Mouse (Mus musculus): ENCODE results near the gene Pomgnt1.
A peak's percentile ranks its signal among the peaks of the same experiment; 100 is the strongest.

Pomgnt1 gene

GRCm38 (mm10) chr4:116123602-116124519 lies at the start of gene Pomgnt1, which contains the start of gene Rad54l:
Gene Pomgnt1, plus strand, starts transcription at chr4:116123840.
Gene Rad54l, minus strand, starts transcription at chr4:116123690.
- DNase-seq, result peak; percentile 76

GRCm38 (mm10) chr4:116074145-116074675 lies 49.4 kb upstream of the Pomgnt1 start:
- DNase-seq, result no peak

DNA sequence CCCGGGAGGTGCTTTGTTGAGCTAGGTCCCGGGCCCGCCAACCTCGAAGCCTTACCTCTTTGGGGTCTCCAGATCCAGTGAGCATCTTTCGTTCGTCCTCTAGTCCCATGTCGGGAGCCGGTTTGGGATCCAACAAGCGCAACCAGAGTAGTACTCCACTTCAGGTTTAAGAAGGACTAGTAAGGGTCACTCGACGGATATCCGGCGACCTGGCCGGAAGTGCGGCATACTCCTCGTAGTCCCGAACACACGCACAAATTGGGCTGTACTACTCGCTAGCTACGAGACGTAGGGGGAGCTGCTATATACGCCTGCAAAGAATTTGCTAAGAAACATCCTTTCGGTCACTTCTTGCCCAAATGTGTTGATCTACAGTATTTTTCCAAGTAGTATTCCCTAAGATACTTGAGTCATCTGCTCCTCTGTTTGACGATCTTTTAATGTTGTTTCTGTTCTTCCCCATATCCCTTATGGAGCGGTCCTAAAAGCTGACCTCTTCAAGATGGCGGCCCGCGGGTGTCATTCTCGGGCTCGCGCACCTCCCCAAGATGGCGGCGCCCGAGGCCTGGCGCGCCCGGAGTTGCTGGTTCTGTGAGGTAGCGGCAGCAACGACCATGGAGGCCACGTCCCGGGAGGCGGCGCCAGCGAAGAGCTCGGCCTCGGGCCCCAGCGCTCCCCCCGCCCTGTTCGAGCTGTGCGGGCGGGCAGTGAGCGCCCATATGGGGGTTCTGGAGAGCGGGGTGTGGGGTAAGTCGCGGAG lies 48.6 kb upstream of the Pomgnt1 start, which contains the start of the genes Uqcrh and Lrrc41:
Gene Uqcrh, minus strand, starts transcription at position 211 of the 760 bp plus-strand sequence.
Gene Lrrc41, plus strand, starts transcription at position 409 of the 760 bp plus-strand sequence.
- peak; percentile 96 for DNase-seq

DNA sequence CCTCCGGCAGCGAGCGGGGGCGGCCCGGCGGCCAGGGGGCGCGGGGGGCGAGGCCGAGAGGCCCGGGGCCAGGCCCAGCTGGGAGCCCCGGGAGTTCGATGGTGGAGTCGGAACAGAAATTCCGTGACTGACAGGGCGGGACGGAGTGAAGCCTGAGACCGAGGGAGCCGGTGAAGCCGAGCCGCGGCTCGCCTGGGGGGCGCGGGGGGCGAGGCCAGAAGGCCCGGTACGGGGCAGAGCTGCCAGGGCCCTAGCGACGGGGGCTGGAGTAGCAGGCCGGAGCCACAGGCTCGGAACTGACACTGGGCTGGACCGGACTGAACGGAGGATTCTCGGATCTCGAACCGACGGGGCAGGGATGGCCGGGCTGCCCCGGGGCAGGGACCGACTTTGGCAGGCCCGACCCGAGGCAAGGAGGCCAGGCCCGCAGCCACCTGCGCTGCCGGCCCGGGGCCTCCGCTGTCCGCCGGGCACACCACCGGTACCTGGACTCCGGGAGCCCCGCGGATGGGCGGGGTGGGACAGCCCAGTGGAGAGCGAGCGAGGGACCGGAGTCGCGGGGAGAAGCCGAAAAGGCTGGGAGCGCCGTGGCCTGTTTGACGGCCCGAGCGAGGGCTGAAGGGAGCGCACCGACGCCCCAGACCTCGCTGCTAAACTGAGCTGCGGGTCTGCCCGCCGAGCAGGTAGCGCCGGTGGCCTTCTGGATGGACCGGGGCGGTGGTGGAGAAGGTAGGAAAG lies 47.8 kb upstream of the Pomgnt1 start:
- peak; percentile 81 for DNase-seq

DNA sequence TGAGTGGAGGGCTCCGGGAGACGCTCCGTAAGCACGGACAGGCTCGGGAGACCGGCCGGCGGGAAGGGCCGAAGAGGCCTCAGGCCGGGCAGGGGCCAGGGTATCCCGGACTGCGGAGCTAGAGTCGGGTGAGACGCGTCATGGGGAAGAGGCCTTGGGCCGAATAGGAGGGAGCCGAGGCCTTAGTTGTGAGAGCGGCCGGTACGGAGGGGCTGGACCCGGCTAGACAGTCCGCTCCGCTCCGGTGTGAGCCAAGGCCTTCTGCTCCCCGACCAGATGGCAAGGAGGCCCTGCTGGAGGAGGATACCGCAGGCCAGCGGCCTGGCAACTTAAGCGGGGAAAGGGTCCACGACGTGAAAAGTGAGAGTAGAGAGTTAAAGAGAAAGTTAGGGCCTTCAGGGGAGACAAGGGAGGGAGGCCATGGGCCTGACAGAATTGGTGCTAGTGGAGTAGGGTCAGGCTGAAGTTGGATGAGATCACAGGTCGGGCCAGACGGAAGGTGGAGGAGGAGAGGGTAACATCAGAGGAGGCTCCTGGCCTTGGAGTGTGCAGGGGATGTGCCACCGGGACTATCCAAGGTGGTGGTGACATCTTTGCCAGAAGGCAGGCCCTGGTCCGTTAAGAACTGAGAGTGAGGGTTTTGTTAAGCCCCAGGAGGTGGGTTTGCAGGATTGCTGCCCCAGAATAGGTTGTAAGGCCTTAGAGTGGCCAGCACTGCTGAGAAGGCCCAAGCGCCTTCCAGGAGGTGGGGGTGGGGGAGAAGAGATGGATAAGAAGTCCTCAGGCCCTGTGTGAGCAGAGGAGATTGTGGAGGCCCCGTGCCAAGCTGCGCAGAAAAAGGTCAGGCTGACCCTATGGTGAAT lies 47.0 kb upstream of the Pomgnt1 start:
- DNase-seq, result peak; percentile 65

GRCm38 (mm10) chr4:116077240-116078095 lies 46.2 kb upstream of the Pomgnt1 start:
- DNase-seq, result peak; percentile 15

GRCm38 (mm10) chr4:116088510-116089249 lies 35.0 kb upstream of the Pomgnt1 start:
- DNase-seq, result no peak

DNA sequence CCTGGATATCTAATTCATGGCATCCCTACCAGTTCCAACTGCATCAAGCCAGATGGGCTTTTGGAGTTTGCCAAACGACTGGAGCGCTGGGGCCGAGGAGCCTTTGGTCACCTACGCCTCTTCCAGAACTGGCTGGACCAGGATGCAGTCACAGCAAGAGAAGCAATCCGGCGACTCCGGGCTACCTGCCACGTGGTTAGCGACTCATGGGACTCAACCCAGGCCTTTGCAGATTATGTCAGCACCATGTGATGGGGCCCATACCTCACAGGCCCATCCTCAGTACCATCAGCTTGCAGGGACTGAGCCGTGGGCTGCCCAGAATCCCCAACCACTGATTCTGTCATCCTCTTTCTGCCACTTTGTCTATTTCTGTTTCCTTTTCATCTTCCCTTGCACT lies 27.3 kb upstream of the Pomgnt1 start:
- no peak for DNase-seq

DNA sequence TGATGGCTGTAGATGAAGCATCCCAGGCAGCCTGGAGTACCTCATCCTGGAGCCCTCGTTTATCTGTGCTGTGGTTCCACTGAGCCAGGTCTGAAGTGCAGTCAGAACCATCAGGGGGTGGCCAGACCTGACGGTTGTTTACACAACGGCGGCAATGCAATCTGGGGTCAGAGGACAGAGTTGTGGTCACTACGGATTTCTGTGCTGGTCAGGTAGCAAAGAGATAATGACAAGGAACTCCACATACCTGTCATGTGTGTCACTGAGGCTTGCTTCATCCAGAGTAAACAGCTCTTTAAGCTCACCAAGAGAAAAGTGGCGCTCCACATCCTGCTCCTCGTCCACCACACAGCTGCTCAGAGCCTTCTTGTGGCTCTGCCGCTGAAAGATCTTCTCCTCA lies 26.4 kb upstream of the Pomgnt1 start:
- no peak for DNase-seq

DNA sequence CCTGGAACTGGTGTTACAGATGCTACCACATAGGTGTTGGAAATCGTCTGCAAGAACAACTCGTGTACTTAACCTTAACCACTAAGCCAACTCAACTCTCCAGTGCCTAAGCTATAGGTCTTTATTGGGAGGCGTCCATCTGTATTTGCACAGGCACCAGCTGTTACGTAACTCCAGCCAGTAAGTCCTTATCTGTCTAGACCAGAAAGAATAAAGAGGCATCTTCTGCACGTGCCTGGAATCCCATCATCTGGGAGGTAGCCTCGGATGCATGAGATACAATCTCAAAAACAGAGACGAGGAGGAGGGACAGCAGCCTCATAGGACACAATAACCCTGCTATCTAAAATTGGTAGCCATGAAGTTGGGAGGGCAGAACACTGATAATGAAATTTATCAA lies 22.7 kb upstream of the Pomgnt1 start:
- no peak for DNase-seq

GRCm38 (mm10) chr4:116105278-116105677 lies 18.4 kb upstream of the Pomgnt1 start:
- no peak for DNase-seq

DNA sequence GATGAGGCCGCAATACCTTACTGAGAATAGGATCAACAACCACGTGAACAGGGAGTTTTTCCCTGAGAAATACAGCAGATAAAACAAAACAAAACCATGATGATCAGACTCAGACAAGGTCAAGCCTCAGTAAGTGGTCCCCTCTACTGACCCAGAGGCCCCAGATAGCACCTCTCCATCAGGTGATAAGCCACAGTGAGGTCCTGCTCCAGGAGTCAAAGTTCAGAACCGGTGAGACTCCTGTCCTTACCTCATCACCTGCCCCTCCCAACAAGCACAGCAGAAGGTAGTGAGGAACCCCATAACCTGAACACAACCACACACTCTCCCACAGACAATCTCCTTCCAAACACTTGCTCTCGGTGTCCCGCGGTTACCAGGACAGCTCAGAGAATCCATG lies 12.9 kb upstream of the Pomgnt1 start:
- no peak for DNase-seq

GRCm38 (mm10) chr4:116111486-116111885 lies 12.2 kb upstream of the Pomgnt1 start:
- DNase-seq, result no peak

GRCm38 (mm10) chr4:116122762-116123161 lies 878 bp upstream of the Pomgnt1 start:
- DNase-seq, result no peak

GRCm38 (mm10) chr4:116125803-116126386 lies 2.3 kb downstream of the Pomgnt1 start:
- no peak for DNase-seq

GRCm38 (mm10) chr4:116127956-116128355 lies 4.3 kb downstream of the Pomgnt1 start:
- no peak for DNase-seq

GRCm38 (mm10) chr4:116133126-116133525 lies 9.5 kb downstream of the Pomgnt1 start:
- DNase-seq, result no peak

DNA sequence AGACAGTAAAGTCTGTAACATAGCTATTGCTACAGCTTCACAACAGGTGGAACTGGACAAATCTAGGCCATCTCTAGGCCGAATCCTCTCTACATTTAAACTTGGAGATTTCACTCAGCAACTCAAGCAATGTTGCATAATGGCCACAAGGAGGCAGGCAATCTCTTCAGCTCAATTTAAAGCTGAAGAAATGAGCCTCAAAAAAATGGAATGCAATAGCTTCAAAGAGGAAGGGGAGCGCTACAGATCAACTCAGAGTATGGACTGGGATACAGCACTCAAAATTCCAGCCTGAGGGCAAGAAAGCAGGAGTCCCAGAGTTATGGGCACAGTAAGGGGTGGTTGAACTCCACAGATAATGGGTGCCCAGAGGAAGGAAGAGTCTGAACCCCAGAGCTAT lies 11.3 kb downstream of the Pomgnt1 start:
- DNase-seq, result peak; percentile 17

- no peak for DNase-seq
Measured at GRCm38 (mm10) chr4:116137421-116137996, 13.9 kb downstream of the Pomgnt1 start.
